Mouse (Mus musculus) G1E (cell line): Measurements from ENCODE around the gene Snrpd3. TPM values are rescaled to one million over a fixed set of nuclear protein-coding genes. Genes with fewer than 3 reads are reported as not detected.

Experiments used
- ATAC-seq: 2 replicates; pipeline ENCODE4 v1.8.0; 2016; ENCODE audit warnings: mild to moderate bottlenecking; ENCODE audit not compliant: insufficient number of reproducible peaks, poor library complexity, low FRiP score, severe bottlenecking; ENCODE audit errors: extremely low read depth
- DNase-seq: peaks from one replicate; pipeline ENCODE4 v3.0.0; 2012; ENCODE audit warnings: low spot score
- H3K27me3 ChIP-seq: 2 replicates; pipeline ENCODE4 v1.6.1; 2012; ENCODE audit warnings: mild to moderate bottlenecking, low read length, inconsistent platforms; ENCODE audit not compliant: insufficient read depth
- H3K36me3 ChIP-seq: replicated peaks from 2 replicates; pipeline ENCODE3; 2012; ENCODE audit warnings: mild to moderate bottlenecking, inconsistent platforms
- H3K4me1 ChIP-seq: 2 replicates; pipeline ENCODE4 v1.6.1; 2012; ENCODE audit warnings: low read depth, low read length, inconsistent platforms, mixed read lengths; ENCODE audit not compliant: insufficient read depth
- H3K4me3 ChIP-seq: 2 replicates; pipeline ENCODE4 v1.5.1; 2012; ENCODE audit warnings: low read depth, mild to moderate bottlenecking, inconsistent platforms, low read length, moderate library complexity, mixed read lengths
- H3K9me3 ChIP-seq: replicated peaks from 2 replicates; pipeline ENCODE4 v1.6.1; 2012; ENCODE audit warnings: inconsistent platforms
- CTCF ChIP-seq: IDR thresholded peaks from 2 replicates; pipeline ENCODE4 v1.5.1; 2012; ENCODE audit warnings: low read depth, low read length, inconsistent platforms, mixed read lengths
- GATA1 ChIP-seq: IDR thresholded peaks from 2 replicates; pipeline ENCODE4 v1.6.1; 2012; ENCODE audit warnings: borderline replicate concordance, low read length, inconsistent platforms, mixed read lengths
- GATA2 ChIP-seq: IDR thresholded peaks from 2 replicates; pipeline ENCODE4 v1.6.1; 2012; ENCODE audit warnings: low read depth, low read length, inconsistent platforms, borderline replicate concordance
- POLR2AphosphoS5 ChIP-seq: IDR thresholded peaks from 2 replicates; pipeline ENCODE4 v1.6.1; 2012; ENCODE audit warnings: low read depth, low read length, inconsistent platforms; ENCODE audit not compliant: insufficient replicate concordance
- TAL1 ChIP-seq: conservative IDR thresholded peaks from 2 replicates; pipeline ENCODE4 v1.6.1; 2012; ENCODE audit warnings: low read depth, low read length, inconsistent platforms, mixed read lengths
- polyA plus RNA-seq: library from polyadenylated mRNA; stranded (reverse); fragments of >175 nt; gene quantifications from 2 replicates; pipeline ENCODE4 v1.2.3, GENCODE M21; 2012
- total RNA-seq, 2 experiments: library from RNA; stranded (forward) in 1 of 2; stranded (reverse) in 1 of 2; fragments of 200-1000 nt in 1 of 2; fragments of >200 nt in 1 of 2; fragmentation: Nextera tagmentation in 1 of 2; gene quantifications; 2 replicates each; pipeline ENCODE4 v1.2.3; 2014 to 2017

Snrpd3 gene
- total and polyA plus RNA-seq, 3 experiments = 29.9 to 116 (median 51.6) TPM

DNA sequence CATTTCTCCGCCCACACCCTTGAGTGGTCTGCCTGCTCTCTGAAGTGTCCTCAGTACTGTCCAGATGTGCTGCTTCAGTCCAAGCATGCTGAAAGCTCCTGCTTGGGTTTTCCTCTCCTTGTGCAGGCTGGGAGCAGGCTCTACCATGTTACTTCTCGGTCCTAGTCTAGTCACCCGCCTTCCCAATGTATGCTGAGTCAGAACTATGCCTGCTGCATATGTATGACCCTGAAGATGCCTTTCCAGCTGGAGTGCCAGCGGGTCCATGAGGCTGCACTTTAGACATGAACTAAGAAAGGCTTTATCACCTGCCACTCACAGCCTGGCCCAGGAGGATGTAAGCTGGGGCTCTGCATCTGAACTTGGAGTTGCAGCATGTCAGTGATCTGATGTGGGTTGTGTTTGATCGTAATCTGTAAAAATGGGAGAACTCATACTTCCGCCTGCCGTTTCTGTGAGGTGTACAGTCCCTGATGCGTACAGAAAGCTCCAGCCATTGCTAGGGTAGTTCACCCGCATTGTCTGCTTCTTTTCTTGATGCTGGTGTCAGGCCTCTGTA lies 14.3 kb downstream of the Snrpd3 start:
- no peaks in the 10 kb centered on the region for H3K27me3 ChIP-seq
- peaks cover 13% of the 10 kb centered on the region for H3K4me1 ChIP-seq
- ATAC-seq (peak; percentile 22), DNase-seq (no peak)
- no peak overlapping the region for H3K4me3 ChIP-seq
- TF ChIP-seq GATA1 (no peak), POLR2AphosphoS5 (no peak), CTCF (no peak), TAL1 (no peak), GATA2 (no peak)
- no peaks in the 10 kb centered on the region for H3K9me3 ChIP-seq
- H3K36me3 ChIP-seq = peaks cover 95% of the 10 kb centered on the region

DNA sequence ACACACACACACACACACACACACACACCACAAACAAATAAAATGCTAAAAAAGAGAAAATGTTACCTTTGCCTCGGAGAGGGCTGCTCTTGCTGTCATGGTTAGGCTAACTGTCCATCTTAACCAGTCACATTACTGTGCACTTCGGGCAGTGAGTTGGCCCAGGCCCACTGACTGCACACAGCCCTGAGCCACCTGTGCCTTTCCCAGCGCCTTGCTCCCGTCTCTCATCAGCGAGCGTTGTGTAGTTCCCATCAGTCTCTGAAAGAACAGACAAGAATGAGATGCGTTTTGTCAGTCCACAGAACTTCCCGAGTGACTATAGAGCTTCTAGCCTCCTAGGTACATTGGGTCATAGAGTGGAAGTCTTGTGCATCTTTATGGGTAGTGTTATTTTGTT lies 16.9 kb downstream of the Snrpd3 start:
- TF ChIP-seq GATA2 (no peak), POLR2AphosphoS5 (no peak), GATA1 (no peak), TAL1 (no peak), CTCF (no peak)
- ATAC-seq (no peak), DNase-seq (no peak)
- H3K36me3 ChIP-seq = peaks cover 78% of the 10 kb centered on the region
- peaks cover 10% of the 10 kb centered on the region for H3K4me1 ChIP-seq
- H3K4me3 ChIP-seq = no peak overlapping the region
- no peaks in the 10 kb centered on the region for H3K27me3 ChIP-seq
- H3K9me3 ChIP-seq = no peaks in the 10 kb centered on the region

DNA sequence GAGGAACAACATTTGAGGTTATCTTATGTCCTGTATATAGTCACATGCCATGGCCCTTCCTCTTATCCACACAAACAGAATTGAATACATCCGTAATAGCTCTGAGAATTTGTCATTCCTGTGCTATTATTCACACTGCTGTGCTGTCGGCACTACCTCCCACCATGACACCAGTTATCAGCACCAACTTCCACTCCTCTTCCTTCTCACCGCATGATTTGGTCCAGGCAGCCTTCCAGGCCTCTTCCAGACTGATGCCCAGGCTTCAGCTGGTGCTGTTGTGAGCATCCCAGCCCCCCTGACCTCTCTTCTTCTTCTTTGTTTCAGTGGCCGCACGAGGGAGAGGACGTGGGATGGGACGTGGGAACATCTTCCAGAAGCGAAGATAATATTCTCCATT lies 17.6 kb downstream of the Snrpd3 start:
- H3K36me3 ChIP-seq = peaks cover 72% of the 10 kb centered on the region
- H3K9me3 ChIP-seq = no peaks in the 10 kb centered on the region
- TF ChIP-seq POLR2AphosphoS5 (no peak), CTCF (no peak), TAL1 (no peak), GATA1 (no peak), GATA2 (no peak)
- no peaks in the 10 kb centered on the region for H3K27me3 ChIP-seq
- ATAC-seq (no peak), DNase-seq (no peak)
- peaks cover 10% of the 10 kb centered on the region for H3K4me1 ChIP-seq
- H3K4me3 ChIP-seq = no peak overlapping the region

DNA sequence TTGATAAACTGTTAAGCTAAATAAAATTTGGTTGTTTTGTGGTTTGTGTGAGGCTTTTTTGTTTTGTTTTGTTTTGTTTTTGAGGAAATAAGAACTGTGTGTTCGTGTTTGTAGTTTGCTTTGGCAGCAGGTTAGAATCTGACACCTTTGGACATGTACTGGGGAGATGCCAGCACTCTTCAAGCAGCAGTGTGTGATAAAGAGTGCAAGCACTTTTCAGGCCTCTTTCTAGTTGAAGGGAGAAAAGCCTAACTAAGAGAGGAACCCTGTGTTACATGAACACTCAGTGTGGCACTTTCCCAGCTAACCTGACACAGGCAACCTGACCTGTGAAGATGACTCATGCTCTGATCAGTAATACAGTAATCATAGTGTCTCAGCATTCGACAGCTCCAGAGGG lies 18.1 kb downstream of the Snrpd3 start:
- Histone ChIP-seq H3K36me3 (peaks cover 68% of the 10 kb centered on the region), H3K27me3 (no peaks in the 10 kb centered on the region)
- no peak for TF ChIP-seq POLR2AphosphoS5

DNA sequence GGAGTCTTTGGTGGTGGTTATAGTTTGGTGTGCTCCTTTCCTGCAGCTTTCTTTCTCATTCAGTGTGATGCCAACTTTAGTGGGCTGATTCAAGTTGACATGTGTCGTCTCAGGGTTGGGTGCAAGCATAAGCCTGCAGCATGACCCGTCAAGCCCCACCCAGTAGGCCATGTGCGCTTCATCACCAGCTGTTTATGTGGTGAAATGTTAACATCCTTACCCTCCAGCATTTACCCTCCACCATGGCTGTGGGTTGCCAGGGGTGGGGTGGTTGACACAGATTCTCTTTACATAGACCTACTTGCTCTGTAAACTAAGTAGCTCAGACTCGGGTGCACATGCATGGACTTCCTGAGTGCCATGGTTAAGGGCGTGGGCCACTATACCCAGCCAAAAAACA lies 18.8 kb downstream of the Snrpd3 start:
- DNase-seq (no peak), ATAC-seq (no peak)
- Histone ChIP-seq H3K9me3 (no peaks in the 10 kb centered on the region), H3K4me1 (peaks cover 8% of the 10 kb centered on the region), H3K36me3 (peaks cover 61% of the 10 kb centered on the region), H3K4me3 (no peak overlapping the region), H3K27me3 (no peaks in the 10 kb centered on the region)
- TF ChIP-seq GATA2 (no peak), GATA1 (no peak), POLR2AphosphoS5 (no peak), TAL1 (no peak), CTCF (no peak)

More for the DNA sequence above, 18.1 kb downstream of the Snrpd3 start:
- no peak for DNase-seq
- no peak for ATAC-seq
- peaks cover 8% of the 10 kb centered on the region for H3K4me1 ChIP-seq
- H3K9me3 ChIP-seq = no peaks in the 10 kb centered on the region
- no peak overlapping the region for H3K4me3 ChIP-seq

DNA sequence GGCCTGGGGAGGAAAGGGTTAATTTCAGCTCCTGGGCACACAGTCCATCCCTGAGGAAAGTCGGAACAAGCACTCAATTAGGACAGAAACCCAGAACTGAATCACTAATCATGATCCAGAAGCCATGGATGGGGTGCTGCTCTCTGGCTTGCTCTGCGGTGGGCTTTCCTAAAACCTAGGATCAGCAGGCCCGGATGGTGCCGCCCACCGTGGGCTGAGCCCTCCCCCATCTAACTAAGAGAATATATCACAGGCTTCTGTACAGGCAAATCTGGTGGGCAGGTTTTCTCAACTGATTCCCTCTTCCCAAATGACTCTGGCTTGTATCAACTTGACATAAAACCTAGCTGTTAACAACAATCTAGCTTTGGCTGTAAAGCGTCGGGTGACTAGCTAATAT lies 30.6 kb downstream of the Snrpd3 start:
- Histone ChIP-seq H3K27me3 (peaks cover 11% of the 10 kb centered on the region), H3K36me3 (no peaks in the 10 kb centered on the region), H3K9me3 (no peaks in the 10 kb centered on the region), H3K4me1 (no peaks in the 10 kb centered on the region), H3K4me3 (no peak overlapping the region)
- DNase-seq (no peak), ATAC-seq (no peak)
- TF ChIP-seq POLR2AphosphoS5 = no peak
- no peak for TF ChIP-seq GATA2

DNA sequence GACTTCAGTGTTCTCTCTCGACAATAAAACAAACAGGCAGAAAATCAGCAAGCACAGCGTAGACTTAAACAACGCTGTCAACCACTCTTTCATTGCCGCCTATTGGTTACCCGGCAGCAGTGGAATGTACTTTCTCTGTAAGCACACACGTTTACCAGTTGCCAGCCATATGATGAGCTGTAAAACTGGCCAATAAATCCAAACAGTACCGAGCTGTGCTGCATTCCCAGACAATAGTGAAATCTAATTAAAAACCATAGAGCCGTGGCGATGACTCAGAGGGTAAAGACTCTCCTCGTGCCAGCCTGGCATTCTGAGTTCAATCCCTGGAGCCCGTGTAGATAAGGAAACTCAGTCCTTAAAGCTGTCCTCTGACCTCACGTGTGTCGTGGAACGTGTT lies 31.1 kb downstream of the Snrpd3 start:
- Histone ChIP-seq H3K4me1 (no peaks in the 10 kb centered on the region), H3K36me3 (no peaks in the 10 kb centered on the region), H3K27me3 (peaks cover 16% of the 10 kb centered on the region), H3K9me3 (no peaks in the 10 kb centered on the region), H3K4me3 (no peak overlapping the region)
- no peak for TF ChIP-seq CTCF
- no peak for TF ChIP-seq TAL1
- no peak for TF ChIP-seq GATA2
- no peak for TF ChIP-seq GATA1
- TF ChIP-seq POLR2AphosphoS5 = no peak
- DNase-seq (no peak), ATAC-seq (no peak)
